Mouse (Mus musculus) liver, adult 2 months (tissue): Measurements from ENCODE around the gene Serpina11.

Source experiments
- CTCF ChIP-seq: fragments of 200-500 bp; IDR thresholded peaks from 2 replicates; pipeline ENCODE4 v1.5.1; 2011; ENCODE audit warnings: low read depth, low read length, control low read depth
- POLR2A ChIP-seq: fragments of 200-500 bp; IDR thresholded peaks from 2 replicates; pipeline ENCODE4 v1.6.1; 2011; ENCODE audit warnings: low read length, control low read depth; ENCODE audit not compliant: insufficient read depth; ENCODE audit errors: extremely low read depth

DNA sequence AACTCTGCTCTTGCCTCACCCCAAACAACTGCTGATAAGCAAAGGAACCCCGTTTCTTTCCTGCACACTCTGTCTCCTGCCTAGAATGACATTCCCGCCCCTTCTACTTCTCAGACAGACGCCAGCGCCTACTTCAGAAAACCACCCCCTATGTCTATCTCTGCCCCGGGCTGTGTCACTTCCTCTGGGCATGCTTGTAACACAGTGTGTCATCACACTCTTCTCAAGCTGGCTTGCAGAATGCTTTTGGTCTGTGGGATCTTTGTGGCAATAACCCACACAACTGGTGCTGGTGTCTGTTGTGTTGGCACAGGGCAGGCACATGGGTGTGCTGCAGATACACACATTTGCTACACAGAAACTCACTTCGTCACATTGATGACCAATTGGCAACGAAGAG, 3.2 kb upstream of the Serpina11 start:
- TF ChIP-seq CTCF, result no peak
- TF ChIP-seq POLR2A, result no peak
